Mouse (Mus musculus) intestine, embryonic 14.5 days (tissue): Measurements from ENCODE around the gene Mrpl54. TPM values are rescaled to one million over a fixed set of nuclear protein-coding genes. Genes with fewer than 3 reads are reported as not detected.

Experiments
- ATAC-seq: fragments of 200-750 bp; cut with Nextera tagmentation; replicated peaks from 2 replicates; pipeline ENCODE4 v1.8.0; 2017; ENCODE audit warnings: low read depth, moderate number of reproducible peaks, moderate TSS enrichment, moderate library complexity; ENCODE audit not compliant: low FRiP score, low TSS enrichment
- DNase-seq: peaks from one replicate; pipeline ENCODE4 v3.0.0-alpha.2; 2018; ENCODE audit warnings: low spot score
- H3K27ac ChIP-seq: fragments of 300-500 bp; sonication (generic); 2 replicates; pipeline ENCODE4 v1.5.1; 2014; ENCODE audit warnings: low read depth, mild to moderate bottlenecking, control low read depth
- H3K27me3 ChIP-seq: fragments of 300-500 bp; sonication (generic); replicated peaks from 2 replicates; pipeline ENCODE4 v1.6.1; 2014; ENCODE audit warnings: low read length, control low read depth; ENCODE audit not compliant: control insufficient read depth, insufficient read depth
- H3K36me3 ChIP-seq: fragments of 300-500 bp; sonication (generic); 2 replicates; pipeline ENCODE4 v1.6.1; 2014; ENCODE audit warnings: low read length, control low read depth; ENCODE audit not compliant: control insufficient read depth, insufficient read depth
- H3K4me1 ChIP-seq: fragments of 300-500 bp; sonication (generic); replicated peaks from 2 replicates; pipeline ENCODE4 v1.6.1; 2014; ENCODE audit warnings: low read length, control low read depth, mixed read lengths; ENCODE audit not compliant: control insufficient read depth, insufficient read depth
- H3K4me2 ChIP-seq: fragments of 300-500 bp; sonication (generic); 2 replicates; pipeline ENCODE4 v1.6.1; 2014; ENCODE audit warnings: low read length
- H3K4me3 ChIP-seq: fragments of 300-500 bp; sonication (generic); 2 replicates; pipeline ENCODE4 v1.5.1; 2014; ENCODE audit warnings: low read depth, low read length, control low read depth, mixed read lengths
- H3K9ac ChIP-seq: fragments of 300-500 bp; sonication (generic); 2 replicates; pipeline ENCODE4 v1.6.1; 2014; ENCODE audit warnings: mild to moderate bottlenecking, low read length
- H3K9me3 ChIP-seq: fragments of 300-500 bp; sonication (generic); 2 replicates; pipeline ENCODE4 v1.6.1; 2016; ENCODE audit warnings: low read length, control low read depth; ENCODE audit not compliant: control insufficient read depth
- WGBS: fragments of 180-500 bp; shearing (Covaris S2); extraction: QIAGEN DNeasy Blood & Tissue Kit; methylation state at CpG from one replicate; pipeline ENCODE4 v1.1.7; 2014; 5-methylcytosine and 5-hydroxymethylcytosine counted together
- polyA plus RNA-seq: library from polyadenylated mRNA; unstranded; fragments of >200 nt; fragmentation: Nextera tagmentation; extraction: Ambion mirVana; gene quantifications from 2 replicates; pipeline ENCODE4 v1.2.1, GENCODE M21; 2014

Gene Mrpl54
- polyA plus RNA-seq, 1 experiment from 2014 or later: 260 TPM

DNA sequence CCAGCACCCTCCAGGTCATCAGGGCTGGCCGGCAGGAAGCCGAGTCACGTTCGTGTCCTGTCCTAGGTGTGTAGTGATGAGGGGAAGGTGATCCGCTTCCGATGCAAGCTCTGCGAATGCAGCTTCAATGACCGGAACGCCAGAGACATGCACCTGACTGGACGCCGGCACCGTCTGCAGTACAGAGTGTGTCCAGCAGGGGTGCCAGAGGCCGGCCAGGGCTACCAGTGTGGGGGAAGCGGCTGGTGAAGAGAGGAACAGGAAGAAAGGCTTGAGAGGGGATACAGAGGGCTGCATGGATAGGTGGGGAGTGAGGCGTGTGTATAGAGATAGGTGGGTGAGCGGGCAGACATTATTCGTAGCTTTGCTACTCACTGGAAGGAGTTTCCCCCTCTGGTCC is 22.1 kb downstream of the Mrpl54 start:
- WGBS: 7% methylated on average over 17 of the region's 17 CpGs
- H3K4me2 ChIP-seq: no peak overlapping the region
- peak; percentile 94 for DNase-seq

DNA sequence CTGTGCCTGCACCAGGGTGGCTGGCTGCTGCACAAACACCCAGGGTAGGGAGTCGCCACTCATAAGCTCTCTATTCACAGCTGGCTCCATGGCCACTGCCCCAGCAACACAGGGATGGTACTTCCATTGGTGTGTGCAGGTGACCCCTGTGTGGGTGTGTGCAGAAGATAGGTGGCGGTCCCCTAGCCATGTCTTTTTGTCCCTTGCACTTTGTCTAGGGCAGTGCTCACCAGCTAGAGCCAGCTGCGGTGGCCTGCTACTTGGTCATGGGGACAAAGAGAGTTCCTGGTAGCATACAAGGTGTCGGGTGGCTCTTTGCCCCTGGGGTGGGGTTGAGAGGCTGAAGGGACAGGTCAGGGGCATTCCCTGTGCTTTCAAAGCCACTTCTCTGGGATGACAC is 22.6 kb downstream of the Mrpl54 start:
- peaks cover 21% of the 10 kb centered on the region for H3K27me3 ChIP-seq
- WGBS: 74% methylated on average over 4 of the region's 4 CpGs
- no peak overlapping the region for H3K27ac ChIP-seq
- H3K4me1 ChIP-seq: no peaks in the 10 kb centered on the region; the same call in 1 of the 2 replicates
- 0 out of 2 replicates have a peak, but pooled peaks have one; percentile 4 for ATAC-seq
- no peaks in the 10 kb centered on the region for H3K36me3 ChIP-seq
- DNase-seq: no peak
- H3K9ac ChIP-seq: no peak overlapping the region
- H3K4me3 ChIP-seq: no peak overlapping the region
- no peaks in the 10 kb centered on the region for H3K9me3 ChIP-seq
- H3K4me2 ChIP-seq: no peak overlapping the region

More for the DNA sequence above, 22.1 kb downstream of the Mrpl54 start:
- Histone ChIP-seq H3K4me1 (no peaks in the 10 kb centered on the region; the same call in 1 of the 2 replicates), H3K27ac (no peak overlapping the region), H3K27me3 (peaks cover 17% of the 10 kb centered on the region), H3K9me3 (no peaks in the 10 kb centered on the region), H3K36me3 (no peaks in the 10 kb centered on the region), H3K9ac (no peak overlapping the region), H3K4me3 (no peak overlapping the region)
- ATAC-seq: peak; percentile 61

DNA sequence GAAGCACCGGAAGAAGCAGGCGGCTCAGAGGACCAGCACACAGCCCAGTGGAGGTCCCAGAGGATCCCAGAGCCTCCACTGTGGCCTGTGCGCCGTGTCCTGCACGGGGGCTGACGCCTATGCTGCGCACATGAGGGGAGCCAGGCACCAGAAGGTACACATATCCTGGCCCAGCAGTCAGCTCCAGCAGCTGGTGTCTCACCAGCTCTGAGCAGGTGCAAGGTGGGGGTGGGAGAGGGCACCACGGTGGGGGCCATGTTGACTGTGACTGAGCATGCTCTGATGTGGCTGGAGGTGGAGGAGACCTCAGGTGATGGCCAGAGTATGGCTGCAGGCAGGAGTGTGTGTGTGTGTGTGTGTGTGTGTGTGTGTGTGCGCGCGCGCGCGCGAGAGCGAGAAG is 24.7 kb downstream of the Mrpl54 start:
- Histone ChIP-seq H3K9ac (no peak overlapping the region), H3K9me3 (no peaks in the 10 kb centered on the region), H3K4me1 (no peaks in the 10 kb centered on the region; the same call in 1 of the 2 replicates), H3K36me3 (no peaks in the 10 kb centered on the region; the same call in 1 of the 2 replicates), H3K27me3 (peaks cover 24% of the 10 kb centered on the region), H3K4me2 (no peak overlapping the region), H3K27ac (no peak overlapping the region), H3K4me3 (no peak overlapping the region)
- ATAC-seq (no peak), DNase-seq (no peak)
- 89% methylated on average over 16 of the region's 16 CpGs for WGBS

DNA sequence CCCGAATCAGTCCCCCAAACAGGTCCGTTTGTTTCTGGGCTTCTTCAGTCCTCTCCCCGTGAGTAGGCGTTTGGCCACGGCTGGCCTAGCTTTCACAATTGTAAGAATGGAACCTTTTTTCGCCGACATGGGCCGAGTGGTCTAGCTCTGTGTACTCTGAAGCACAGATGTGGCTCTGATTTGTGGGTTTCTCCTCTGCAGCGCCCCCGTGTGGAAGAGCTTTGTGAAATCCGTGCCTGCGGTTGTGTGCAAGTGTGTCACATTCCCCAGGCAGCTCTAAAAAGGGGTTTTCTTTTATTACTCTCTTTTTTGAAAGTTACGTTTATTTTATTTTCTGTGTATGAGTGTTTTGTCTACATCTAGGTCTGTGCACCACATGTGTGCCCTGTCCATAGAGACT is 25.9 kb downstream of the Mrpl54 start:
- Histone ChIP-seq H3K27me3 (peaks cover 24% of the 10 kb centered on the region), H3K4me3 (no peak overlapping the region), H3K36me3 (no peaks in the 10 kb centered on the region; the same call in 1 of the 2 replicates), H3K4me1 (no peaks in the 10 kb centered on the region; the same call in 1 of the 2 replicates), H3K4me2 (no peak overlapping the region), H3K9ac (no peak overlapping the region), H3K27ac (no peak overlapping the region), H3K9me3 (no peaks in the 10 kb centered on the region)
- ATAC-seq (no peak), DNase-seq (peak; percentile 84)
- 26% methylated on average over 13 of the region's 13 CpGs for WGBS

DNA sequence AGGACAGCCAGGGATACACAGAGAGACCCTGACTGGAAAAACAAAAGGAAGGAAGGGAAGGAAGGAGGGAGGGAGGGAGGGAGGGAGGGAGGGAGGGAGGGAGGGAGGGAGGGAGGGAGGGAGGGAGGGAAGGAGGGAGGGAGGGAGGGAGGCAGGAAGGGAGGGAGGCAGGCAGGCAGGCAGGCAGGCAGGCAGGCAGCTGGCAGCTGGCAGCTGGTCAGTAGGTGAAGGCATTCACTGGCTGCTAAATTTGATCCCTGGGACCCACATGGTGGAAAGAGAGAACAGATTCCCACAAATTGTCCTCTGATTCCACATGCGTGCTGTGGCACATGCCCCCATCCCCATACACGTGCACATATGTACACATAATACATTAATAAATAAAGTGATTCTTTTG is 28.1 kb downstream of the Mrpl54 start:
- Histone ChIP-seq H3K9ac (no peak overlapping the region), H3K9me3 (no peaks in the 10 kb centered on the region), H3K4me1 (peaks cover 4% of the 10 kb centered on the region), H3K4me3 (no peak overlapping the region), H3K27me3 (peaks cover 24% of the 10 kb centered on the region), H3K4me2 (no peak overlapping the region), H3K27ac (no peak overlapping the region), H3K36me3 (no peaks in the 10 kb centered on the region; the same call in 1 of the 2 replicates)
- 52% methylated on average over 2 of the region's 2 CpGs for WGBS
- DNase-seq (no peak), ATAC-seq (no peak)

DNA sequence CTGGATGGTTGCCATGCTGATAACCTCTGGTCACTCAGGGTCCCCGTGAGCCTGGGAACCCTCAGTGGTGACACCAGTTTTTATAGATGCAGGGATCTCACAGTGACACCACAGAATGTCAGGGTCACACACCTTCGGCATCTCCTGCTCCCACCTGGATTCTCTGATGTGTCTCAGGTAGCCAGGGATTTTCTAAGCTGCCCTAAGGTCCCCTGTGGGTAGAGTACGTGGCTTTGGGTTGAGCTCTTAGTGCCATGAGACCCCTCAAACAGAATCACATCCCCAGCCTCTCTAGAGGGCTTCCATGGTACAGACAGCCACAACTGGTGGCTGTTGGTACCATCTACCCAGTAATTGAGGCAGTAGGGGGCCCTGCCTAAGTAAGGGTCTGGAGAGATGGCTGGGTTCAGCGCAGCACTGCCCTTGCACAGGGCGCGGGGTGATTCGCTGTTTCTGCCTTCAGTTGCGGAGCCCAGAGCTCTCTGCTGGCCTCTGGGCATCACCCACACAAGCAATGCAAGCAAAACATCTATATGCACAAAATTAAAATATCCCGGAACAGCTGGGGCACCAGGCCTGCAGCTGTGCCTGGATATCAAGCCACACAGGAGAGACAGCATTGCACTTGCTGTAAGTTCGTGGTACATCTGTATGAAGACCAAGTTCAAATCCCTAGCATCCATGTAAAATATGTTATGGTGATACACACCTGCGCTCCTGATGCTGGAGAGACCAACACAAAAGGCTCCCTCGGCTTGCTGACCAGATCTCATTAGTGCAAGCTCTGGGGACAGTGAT is 30.1 kb downstream of the Mrpl54 start:
- Histone ChIP-seq H3K36me3 (no peaks in the 10 kb centered on the region; the same call in 1 of the 2 replicates), H3K4me1 (peaks cover 9% of the 10 kb centered on the region), H3K27me3 (peaks cover 24% of the 10 kb centered on the region), H3K4me3 (no peak overlapping the region), H3K4me2 (no peak overlapping the region), H3K27ac (no peak overlapping the region), H3K9me3 (no peaks in the 10 kb centered on the region), H3K9ac (no peak overlapping the region)
- ATAC-seq: no peak
- DNase-seq: no peak
- WGBS: 84% methylated on average over 12 of the region's 12 CpGs

DNA sequence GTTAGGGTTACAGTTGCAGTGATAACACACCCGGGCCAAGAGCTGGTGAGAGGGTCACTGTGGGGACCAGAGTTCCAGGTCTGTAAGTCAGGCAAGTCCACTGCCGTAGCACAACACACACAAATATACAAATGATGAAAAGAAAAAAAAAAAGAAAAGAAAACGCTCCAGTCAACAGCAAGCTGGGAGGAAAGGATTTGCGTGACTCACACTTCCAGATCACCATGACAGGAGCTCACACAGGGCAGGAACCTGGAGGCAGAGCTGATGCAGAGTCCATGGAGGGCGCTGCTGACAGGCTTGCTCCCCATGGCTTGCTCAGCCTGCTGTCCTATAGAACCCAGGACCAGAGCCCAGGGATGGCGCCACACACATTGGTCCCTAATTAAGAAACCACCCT is 32.5 kb downstream of the Mrpl54 start:
- no peaks in the 10 kb centered on the region for H3K9me3 ChIP-seq
- no peak for ATAC-seq
- no peak overlapping the region for H3K27ac ChIP-seq

DNA sequence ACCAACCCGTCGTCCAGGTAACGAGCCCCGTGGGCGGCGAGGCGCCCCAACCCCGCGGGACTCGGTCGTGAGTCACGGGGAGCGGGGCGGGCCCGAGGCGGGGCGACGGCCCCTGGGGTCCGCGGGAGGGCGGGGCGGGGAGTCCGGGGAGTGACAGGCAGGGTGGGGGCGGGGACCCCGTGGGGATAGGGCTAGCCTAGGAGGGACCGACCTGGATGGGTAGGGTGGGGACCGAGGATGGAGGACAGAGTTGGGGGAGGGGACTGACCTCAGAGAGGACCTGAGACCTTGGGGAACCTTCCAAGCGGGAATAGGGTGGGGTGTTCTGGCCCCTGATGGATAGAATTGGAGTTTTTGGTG is 33.5 kb downstream of the Mrpl54 start:
- Histone ChIP-seq H3K36me3 (no peaks in the 10 kb centered on the region; the same call in 1 of the 2 replicates), H3K9me3 (no peaks in the 10 kb centered on the region), H3K9ac (peak overlapping the region; percentile 64), H3K27me3 (peaks cover 32% of the 10 kb centered on the region), H3K4me2 (peak overlapping the region; percentile 57), H3K4me1 (peaks cover 11% of the 10 kb centered on the region), H3K27ac (no peak overlapping the region), H3K4me3 (peak overlapping the region; percentile 69)
- peak; percentile 79 for ATAC-seq
- no peak for DNase-seq
- under 1% methylated on average over 25 of the region's 28 CpGs for WGBS

More for the DNA sequence above, 32.5 kb downstream of the Mrpl54 start:
- Histone ChIP-seq H3K4me3 (no peak overlapping the region), H3K9ac (no peak overlapping the region), H3K36me3 (no peaks in the 10 kb centered on the region; the same call in 1 of the 2 replicates), H3K4me2 (no peak overlapping the region), H3K27me3 (peaks cover 28% of the 10 kb centered on the region), H3K4me1 (peaks cover 11% of the 10 kb centered on the region)
- 83% methylated on average over 6 of the region's 6 CpGs for WGBS
- DNase-seq: no peak
